ENCODE assay signal across 18 mouse cellular contexts in the genomic region with DNA sequence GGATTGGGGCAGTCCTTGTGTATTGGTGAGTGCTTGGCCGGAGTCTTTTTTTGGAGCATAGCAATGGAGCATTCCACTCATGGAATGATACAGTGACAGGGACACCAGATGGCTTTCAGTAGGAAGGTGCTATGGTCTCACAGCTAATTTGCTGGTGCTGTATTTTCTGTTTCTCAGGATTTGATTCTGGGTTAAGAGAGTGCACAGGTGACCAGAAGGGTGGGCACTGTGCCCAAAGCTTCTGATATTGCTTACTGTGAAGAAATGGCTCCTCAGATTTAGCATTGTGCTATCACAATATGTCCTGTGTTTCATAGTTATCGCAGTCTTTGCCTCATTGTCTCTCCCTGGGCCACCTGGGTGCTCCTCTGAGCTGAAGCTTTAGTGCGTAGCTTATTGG. TPM values are rescaled to one million over a fixed set of nuclear protein-coding genes. Genes with fewer than 3 reads are reported as not detected.
DNase-seq lines count a peak whose midpoint lies in the region; ATAC-seq and TF ChIP-seq lines count a peak whose summit lies in the region.
"Had no signal": no experiment of that assay in that cellular context is flagged by ENCODE, and none has a peak within 500 bp of the region (broad histone marks: within the 10 kb centered on the region; RNA-seq: fewer than 3 reads in every experiment).

No protein-coding gene starts in this region.

- H3K9ac ChIP-seq in midbrain, postnatal 0 days (replicated peaks; ENCODE audit: low read length, poor library complexity, severe bottlenecking): no peak overlapping the region
- H3K9ac ChIP-seq: embryonic facial prominence, embryonic 13.5 days; forebrain, embryonic 12.5 days; heart, embryonic 12.5 days; hindbrain, embryonic 14.5 days had no signal

- no peaks in the 10 kb centered on the region for H3K27me3 ChIP-seq in midbrain, postnatal 0 days (ENCODE audit: insufficient read depth, low read length)
- H3K27me3 ChIP-seq: embryonic facial prominence, embryonic 13.5 days; forebrain, embryonic 12.5 days; heart, embryonic 12.5 days had no signal

- 95% methylated on average over 3 of the region's 3 CpGs for WGBS in midbrain, postnatal 0 days

- peak; percentile 36 for DNase-seq in testis, postnatal 10 days (ENCODE audit: low spot score)
- DNase-seq in testis, postnatal 14 days (ENCODE audit: low spot score): no peak
- DNase-seq in cerebellum, adult 18-20 months: peak; percentile 56 to 58
- peak; percentile 52 to 54 for DNase-seq in cerebellum, postnatal 10 days
- DNase-seq in thymus, postnatal 36 days: no peak
- no peak for DNase-seq in adrenal gland, adult (ENCODE audit: inconsistent age in 2 of 2, low spot score in 1 of 2)
- no peak for DNase-seq in midbrain, postnatal 0 days (ENCODE audit: low spot score)
- DNase-seq: adrenal gland, adult 8-10 months; adrenal gland, postnatal 36 days; gastrocnemius, postnatal 10 days; heart, adult 2 months; kidney, adult 8-10 months had no signal

- no peaks in the 10 kb centered on the region for H3K9me3 ChIP-seq in midbrain, postnatal 0 days (ENCODE audit: low read length)
- H3K9me3 ChIP-seq: embryonic facial prominence, embryonic 13.5 days; forebrain, embryonic 12.5 days; heart, embryonic 12.5 days; hindbrain, embryonic 10.5 days had no signal

- peaks cover 57% of the 10 kb centered on the region for H3K36me3 ChIP-seq in midbrain, postnatal 0 days (ENCODE audit: insufficient read depth, low read length)

- no peaks in the 10 kb centered on the region for H3K4me1 ChIP-seq in midbrain, postnatal 0 days (ENCODE audit: insufficient read depth, low read length)
- H3K4me1 ChIP-seq: embryonic facial prominence, embryonic 13.5 days had no signal

- no peak overlapping the region for H3K4me2 ChIP-seq in midbrain, postnatal 0 days (ENCODE audit: low read depth, low read length, poor library complexity, severe bottlenecking)
- H3K4me2 ChIP-seq: embryonic facial prominence, embryonic 13.5 days; forebrain, embryonic 12.5 days; heart, embryonic 12.5 days; hindbrain, embryonic 14.5 days had no signal

- H3K27ac ChIP-seq in midbrain, postnatal 0 days (ENCODE audit: low read depth, low read length): no peak overlapping the region
- H3K27ac ChIP-seq: embryonic facial prominence, embryonic 13.5 days; forebrain, embryonic 12.5 days; heart, adult 2 months; hindbrain, embryonic 10.5 days; hindbrain, embryonic 14.5 days had no signal

- TF ChIP-seq CTCF in midbrain, postnatal 0 days (IDR thresholded peaks at IDR 0.05): no peak

- H3K4me3 ChIP-seq in midbrain, postnatal 0 days (ENCODE audit: low read depth, low read length): no peak overlapping the region
- H3K4me3 ChIP-seq: embryonic facial prominence, embryonic 13.5 days; forebrain, embryonic 12.5 days; heart, adult 2 months; heart, embryonic 12.5 days; hindbrain, embryonic 10.5 days had no signal

- ATAC-seq in midbrain, postnatal 0 days (ENCODE audit: low FRiP score): no peak
- ATAC-seq: forebrain, embryonic 16.5 days had no signal

RNA-seq across cellular contexts. Expression of gene Suclg1, which starts 21.2 kb away (rescaled TPM):
- total RNA-seq in midbrain, postnatal 0 days (2014; rRNA removed): 38.2 and 39.1 TPM in 2 replicates
- polyA plus RNA-seq in midbrain, postnatal 0 days (2015; fragmentation: Nextera tagmentation; extraction: Ambion mirVana): 123 and 129 TPM in 2 replicates

RNA-seq across cellular contexts. Expression of gene Dnah6, which starts 47.9 kb away (rescaled TPM):
- 2.0 and 2.2 TPM in 2 replicates for total RNA-seq in midbrain, postnatal 0 days (2014; rRNA removed)
- polyA plus RNA-seq in midbrain, postnatal 0 days (2015; fragmentation: Nextera tagmentation; extraction: Ambion mirVana): 0.18 and 0.22 TPM in 2 replicates
- polyA plus RNA-seq: embryonic facial prominence, embryonic 13.5 days had no signal

Comparison
In these comparisons a context has a peak if more than half of its experiments do, and no peak if none do; other contexts are left out.
1. DNase-seq: peak in testis, postnatal 10 days (single experiment), cerebellum, adult 18-20 months (2 of 2) and cerebellum, postnatal 10 days (2 of 2); none in testis, postnatal 14 days (single experiment), thymus, postnatal 36 days (0 of 2), adrenal gland, adult (0 of 2) and midbrain, postnatal 0 days (single experiment).